Mouse (Mus musculus): Measurements from ENCODE around the gene Asic2.

Asic2 gene

GRCm38 (mm10) chr11:81845010-81845685 is 123.1 kb downstream of the Asic2 start:
- no peak for DNase-seq (ENCODE audit: low read depth, low spot score)

- DNase-seq (ENCODE audit: low read depth, low spot score), result no peak
Measured at GRCm38 (mm10) chr11:81841001-81841400, 127.3 kb downstream of the Asic2 start.

- DNase-seq (ENCODE audit: low read depth, low spot score), result no peak
Measured at GRCm38 (mm10) chr11:81838426-81838825, 129.8 kb downstream of the Asic2 start.

GRCm38 (mm10) chr11:81832381-81832780 is 135.9 kb downstream of the Asic2 start:
- no peak for DNase-seq (ENCODE audit: low read depth, low spot score)

GRCm38 (mm10) chr11:81816531-81816930 is 151.7 kb downstream of the Asic2 start:
- DNase-seq (ENCODE audit: low read depth, low spot score), result no peak

- DNase-seq (ENCODE audit: low read depth, low spot score), result no peak
Measured at GRCm38 (mm10) chr11:81814816-81815215, 153.4 kb downstream of the Asic2 start.

GRCm38 (mm10) chr11:81806905-81807659 is 161.2 kb downstream of the Asic2 start:
- no peak for DNase-seq (ENCODE audit: low read depth, low spot score)

- DNase-seq (ENCODE audit: low read depth, low spot score), result no peak
Measured at GRCm38 (mm10) chr11:81803544-81803943, 164.7 kb downstream of the Asic2 start.

GRCm38 (mm10) chr11:81802614-81803013 is 165.6 kb downstream of the Asic2 start:
- no peak for DNase-seq (ENCODE audit: low read depth, low spot score)

- DNase-seq (ENCODE audit: low read depth, low spot score), result no peak
Measured at GRCm38 (mm10) chr11:81800899-81801298, 167.4 kb downstream of the Asic2 start.

- no peak for DNase-seq (ENCODE audit: low read depth, low spot score)
Measured at GRCm38 (mm10) chr11:81793588-81793987, 174.7 kb downstream of the Asic2 start.

GRCm38 (mm10) chr11:81791579-81791978 is 176.7 kb downstream of the Asic2 start:
- DNase-seq (ENCODE audit: low read depth, low spot score), result no peak

GRCm38 (mm10) chr11:81780596-81780995 is 187.7 kb downstream of the Asic2 start:
- DNase-seq (ENCODE audit: low read depth, low spot score), result no peak

- DNase-seq (ENCODE audit: low read depth, low spot score), result no peak
Measured at GRCm38 (mm10) chr11:81779881-81780280, 188.4 kb downstream of the Asic2 start.

GRCm38 (mm10) chr11:81771195-81771895 is 196.9 kb downstream of the Asic2 start:
- DNase-seq (ENCODE audit: low read depth, low spot score), result no peak

- DNase-seq (ENCODE audit: low read depth, low spot score), result no peak
Measured at GRCm38 (mm10) chr11:81769691-81770260, 198.5 kb downstream of the Asic2 start.

GRCm38 (mm10) chr11:81768305-81768704 is 200.0 kb downstream of the Asic2 start:
- DNase-seq (ENCODE audit: low read depth, low spot score), result no peak

- DNase-seq (ENCODE audit: low read depth, low spot score), result no peak
Measured at GRCm38 (mm10) chr11:81767781-81768180, 200.5 kb downstream of the Asic2 start.

GRCm38 (mm10) chr11:81765288-81765687 is 203.0 kb downstream of the Asic2 start:
- DNase-seq (ENCODE audit: low read depth, low spot score), result no peak

- DNase-seq (ENCODE audit: low read depth, low spot score), result no peak
Measured at GRCm38 (mm10) chr11:81764778-81765177, 203.5 kb downstream of the Asic2 start.

- DNase-seq (ENCODE audit: low read depth, low spot score), result no peak
Measured at GRCm38 (mm10) chr11:81757221-81757620, 211.0 kb downstream of the Asic2 start.

- DNase-seq (ENCODE audit: low read depth, low spot score), result no peak
Measured at GRCm38 (mm10) chr11:81750876-81751275, 217.4 kb downstream of the Asic2 start.

All from CD4-positive helper T cell, adult 2 months (primary cell).